Mouse (Mus musculus): ENCODE measurements at regions not wholly inside any gene's neighbourhood (a gene's known extent, or its start where the extent isn't known, plus 50 kb on each side); places are given as distances from the start of the nearest gene placed in this dataset.

DNA sequence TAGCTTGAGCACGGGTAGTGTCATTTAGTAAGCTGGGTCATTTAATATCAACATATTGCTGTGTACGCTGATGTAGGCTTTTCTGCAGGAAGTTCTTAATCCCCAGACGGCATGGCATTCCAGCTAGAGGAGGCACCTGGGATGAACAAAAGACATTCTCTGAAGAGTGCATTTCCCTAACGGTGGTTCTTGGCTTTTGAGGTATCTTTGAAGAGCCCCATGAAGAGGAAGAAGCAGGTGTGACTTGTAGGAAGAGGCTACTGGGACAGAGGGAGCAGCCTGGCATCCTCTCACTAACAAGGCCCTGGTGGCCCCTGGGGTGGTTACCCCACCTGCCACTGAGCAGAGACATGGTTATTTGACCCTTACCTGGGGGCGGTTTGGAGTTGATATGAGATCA, 457.7 kb downstream of the Rnf144b start:
- H3K36me3 ChIP-seq (ENCODE audit: control insufficient read depth, insufficient read depth, low read length), result no peaks in the 10 kb centered on the region
- H3K9ac ChIP-seq (ENCODE audit: low read length), result no peak overlapping the region
- no peaks in the 10 kb centered on the region for H3K27me3 ChIP-seq (ENCODE audit: control insufficient read depth, insufficient read depth, low read length)
- ATAC-seq (ENCODE audit: low FRiP score), result no peak
- H3K4me3 ChIP-seq (ENCODE audit: low read depth, low read length), result no peak overlapping the region
- WGBS, result 78% methylated on average over 5 of the region's 5 CpGs
- no peak for DNase-seq (ENCODE audit: low spot score, missing footprints)
- H3K9me3 ChIP-seq (ENCODE audit: control insufficient read depth, low read length), result no peaks in the 10 kb centered on the region
- no peak overlapping the region for H3K27ac ChIP-seq (ENCODE audit: low read depth, low read length)
- H3K4me2 ChIP-seq, result no peak overlapping the region
- H3K4me1 ChIP-seq (ENCODE audit: control insufficient read depth, insufficient read depth, low read length), result no peaks in the 10 kb centered on the region

DNA sequence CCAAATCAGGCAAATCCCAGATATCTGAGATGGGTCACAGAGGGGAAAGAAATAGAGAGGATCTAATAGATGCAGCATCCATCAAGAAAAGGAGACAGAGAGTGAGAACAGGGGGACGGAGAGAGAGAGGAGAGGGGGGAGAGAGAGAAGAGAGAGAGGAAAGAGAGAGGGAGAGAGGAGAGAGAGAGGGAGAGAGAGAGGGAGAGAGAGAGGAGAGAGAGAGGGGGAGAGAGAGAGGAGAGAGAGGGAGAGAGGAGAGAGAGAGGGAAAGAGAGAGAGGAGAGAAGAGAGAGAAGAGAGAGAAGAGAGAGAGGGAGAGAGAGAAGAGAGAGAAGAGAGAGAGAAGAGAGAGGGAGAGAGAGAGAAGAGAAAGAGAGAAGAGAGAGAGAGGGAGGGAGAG, 462.7 kb downstream of the Rnf144b start:
- Histone ChIP-seq H3K4me2 (no peak overlapping the region), H3K36me3 (ENCODE audit: control insufficient read depth, insufficient read depth, low read length) (no peaks in the 10 kb centered on the region), H3K27ac (ENCODE audit: low read depth, low read length) (no peak overlapping the region), H3K27me3 (ENCODE audit: control insufficient read depth, insufficient read depth, low read length) (no peaks in the 10 kb centered on the region), H3K9me3 (ENCODE audit: control insufficient read depth, low read length) (no peaks in the 10 kb centered on the region), H3K4me1 (ENCODE audit: control insufficient read depth, insufficient read depth, low read length) (no peaks in the 10 kb centered on the region), H3K4me3 (ENCODE audit: low read depth, low read length) (no peak overlapping the region), H3K9ac (ENCODE audit: low read length) (no peak overlapping the region)
- DNase-seq (ENCODE audit: low spot score, missing footprints) (no peak), ATAC-seq (ENCODE audit: low FRiP score) (no peak)
- WGBS, result 67% methylated on average over 1 of the region's 1 CpGs

DNA sequence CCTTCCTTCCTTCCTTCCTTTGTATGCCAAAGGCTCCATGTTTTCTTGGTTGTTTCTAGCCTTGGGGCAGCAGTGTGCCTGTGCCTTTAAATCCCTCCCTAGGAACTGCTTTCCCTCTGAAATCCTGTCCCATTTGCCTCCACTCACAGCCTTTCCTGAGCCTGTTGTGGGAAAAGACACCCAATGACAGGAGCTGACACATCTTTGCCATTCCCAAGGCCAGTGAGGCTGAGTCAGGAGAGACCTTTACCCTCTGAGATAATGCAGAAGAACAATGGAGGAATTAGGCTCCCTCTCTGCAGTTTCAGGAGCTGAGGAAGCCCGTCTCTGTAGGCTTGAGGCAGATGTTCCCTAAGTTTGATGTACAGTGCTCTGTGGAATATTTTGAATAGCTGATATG, 480.2 kb downstream of the Rnf144b start:
- DNase-seq (ENCODE audit: low spot score, missing footprints), result no peak
- Histone ChIP-seq H3K4me2 (no peak overlapping the region), H3K27ac (ENCODE audit: low read depth, low read length) (no peak overlapping the region), H3K9ac (ENCODE audit: low read length) (no peak overlapping the region), H3K36me3 (ENCODE audit: control insufficient read depth, insufficient read depth, low read length) (no peaks in the 10 kb centered on the region), H3K4me3 (ENCODE audit: low read depth, low read length) (no peak overlapping the region), H3K4me1 (ENCODE audit: control insufficient read depth, insufficient read depth, low read length) (no peaks in the 10 kb centered on the region), H3K27me3 (ENCODE audit: control insufficient read depth, insufficient read depth, low read length) (no peaks in the 10 kb centered on the region), H3K9me3 (ENCODE audit: control insufficient read depth, low read length) (no peaks in the 10 kb centered on the region)
- ATAC-seq (ENCODE audit: low FRiP score), result no peak
- 19% methylated on average over 1 of the region's 1 CpGs for WGBS

DNA sequence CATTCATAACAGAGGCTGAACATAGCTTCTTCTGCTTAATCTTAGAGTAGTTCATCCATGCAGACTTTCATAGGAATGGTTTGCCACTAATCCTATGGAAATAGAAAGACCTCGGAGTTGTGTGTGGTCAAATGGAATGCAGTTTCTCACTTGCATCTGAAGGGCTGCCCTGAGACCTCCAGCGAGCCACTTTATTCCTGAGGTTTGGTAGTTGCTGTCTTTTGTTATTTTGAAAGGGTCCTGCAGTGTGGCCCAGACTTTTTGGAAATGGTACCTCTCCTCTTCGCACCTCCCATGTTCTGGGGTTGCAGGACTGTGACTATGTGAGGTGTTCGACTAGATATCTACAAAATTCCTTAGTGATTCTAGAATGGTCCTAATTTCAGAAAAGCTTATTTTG, 489.0 kb downstream of the Rnf144b start:
- Histone ChIP-seq H3K4me1 (ENCODE audit: control insufficient read depth, insufficient read depth, low read length) (0 out of 2 replicates have a peak, but pooled peaks cover 2% of the 10 kb centered on the region), H3K36me3 (ENCODE audit: control insufficient read depth, insufficient read depth, low read length) (no peaks in the 10 kb centered on the region), H3K9me3 (ENCODE audit: control insufficient read depth, low read length) (no peaks in the 10 kb centered on the region), H3K4me2 (no peak overlapping the region), H3K4me3 (ENCODE audit: low read depth, low read length) (no peak overlapping the region), H3K27ac (ENCODE audit: low read depth, low read length) (no peak overlapping the region), H3K27me3 (ENCODE audit: control insufficient read depth, insufficient read depth, low read length) (no peaks in the 10 kb centered on the region), H3K9ac (ENCODE audit: low read length) (no peak overlapping the region)
- ATAC-seq (ENCODE audit: low FRiP score) (no peak), DNase-seq (ENCODE audit: low spot score, missing footprints) (no peak)
- WGBS, result 84% methylated on average over 4 of the region's 4 CpGs

DNA sequence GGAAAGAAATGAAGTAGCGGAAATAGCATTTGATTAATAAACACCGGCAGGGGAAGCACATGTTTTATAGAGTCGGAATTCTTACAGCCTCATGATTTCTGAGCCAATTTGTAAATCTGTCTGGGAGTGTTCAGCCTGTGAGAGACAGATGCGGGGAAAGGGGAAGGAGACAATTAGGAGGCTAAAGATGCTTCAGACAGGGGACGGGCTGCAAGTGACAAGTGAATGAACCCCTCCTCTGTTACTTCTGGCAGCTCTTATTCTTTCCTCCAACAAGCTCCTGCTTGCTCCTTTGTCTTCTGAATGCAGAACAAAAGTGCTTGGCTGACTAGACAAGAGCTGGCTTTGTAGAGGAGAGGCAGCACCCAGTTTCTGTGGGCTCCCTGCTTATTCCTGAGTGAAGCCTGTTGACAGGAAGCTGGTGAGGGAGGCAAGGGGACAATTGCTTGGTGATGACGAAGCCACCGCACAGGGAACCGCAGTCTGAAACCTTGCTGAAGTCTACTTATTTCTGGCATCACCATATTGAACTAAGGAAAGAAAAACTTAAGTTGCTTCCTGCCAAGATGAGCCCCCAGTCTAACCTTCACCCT, 514.2 kb downstream of the Rnf144b start:
- Histone ChIP-seq H3K9ac (ENCODE audit: low read length) (no peak overlapping the region), H3K27me3 (ENCODE audit: control insufficient read depth, insufficient read depth, low read length) (no peaks in the 10 kb centered on the region), H3K4me1 (ENCODE audit: control insufficient read depth, insufficient read depth, low read length) (no peaks in the 10 kb centered on the region; the same call in 1 of the 2 replicates), H3K9me3 (ENCODE audit: control insufficient read depth, low read length) (no peaks in the 10 kb centered on the region), H3K4me3 (ENCODE audit: low read depth, low read length) (no peak overlapping the region), H3K4me2 (no peak overlapping the region), H3K27ac (ENCODE audit: low read depth, low read length) (no peak overlapping the region), H3K36me3 (ENCODE audit: control insufficient read depth, insufficient read depth, low read length) (no peaks in the 10 kb centered on the region)
- ATAC-seq (ENCODE audit: low FRiP score) (no peak), DNase-seq (ENCODE audit: low spot score, missing footprints) (peak; percentile 85)
- WGBS, result 51% methylated on average over 8 of the region's 8 CpGs

DNA sequence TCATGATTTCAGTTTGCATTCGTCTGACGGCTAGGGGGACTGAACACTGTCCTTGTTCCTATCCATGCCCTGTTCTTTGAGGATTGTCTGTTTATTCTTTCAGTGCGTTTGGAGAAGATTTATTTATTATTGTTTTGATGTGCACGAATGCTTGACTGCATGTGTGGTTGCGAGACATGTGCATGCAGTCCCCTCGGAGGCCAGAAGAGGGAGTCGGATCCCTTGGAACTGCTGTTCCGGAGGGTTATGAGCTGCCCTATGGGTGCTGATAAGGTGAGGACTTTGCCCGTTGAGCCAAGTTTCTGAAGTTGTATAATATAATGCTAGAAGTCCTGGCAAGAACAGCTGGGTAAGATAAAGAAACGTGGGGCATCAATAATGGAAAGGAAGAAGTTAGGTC, 519.9 kb downstream of the Rnf144b start:
- DNase-seq (ENCODE audit: low spot score, missing footprints) (no peak), ATAC-seq (ENCODE audit: low FRiP score) (no peak)
- H3K4me2 ChIP-seq, result no peak overlapping the region
- H3K36me3 ChIP-seq (ENCODE audit: control insufficient read depth, insufficient read depth, low read length), result no peaks in the 10 kb centered on the region
- H3K9ac ChIP-seq (ENCODE audit: low read length), result no peak overlapping the region
- peaks cover 2% of the 10 kb centered on the region; the same call in 1 of the 2 replicates for H3K4me1 ChIP-seq (ENCODE audit: control insufficient read depth, insufficient read depth, low read length)
- H3K27me3 ChIP-seq (ENCODE audit: control insufficient read depth, insufficient read depth, low read length), result no peaks in the 10 kb centered on the region
- no peaks in the 10 kb centered on the region for H3K9me3 ChIP-seq (ENCODE audit: control insufficient read depth, low read length)
- no peak overlapping the region for H3K4me3 ChIP-seq (ENCODE audit: low read depth, low read length)
- no peak overlapping the region for H3K27ac ChIP-seq (ENCODE audit: low read depth, low read length)
- 89% methylated on average over 10 of the region's 10 CpGs for WGBS

DNA sequence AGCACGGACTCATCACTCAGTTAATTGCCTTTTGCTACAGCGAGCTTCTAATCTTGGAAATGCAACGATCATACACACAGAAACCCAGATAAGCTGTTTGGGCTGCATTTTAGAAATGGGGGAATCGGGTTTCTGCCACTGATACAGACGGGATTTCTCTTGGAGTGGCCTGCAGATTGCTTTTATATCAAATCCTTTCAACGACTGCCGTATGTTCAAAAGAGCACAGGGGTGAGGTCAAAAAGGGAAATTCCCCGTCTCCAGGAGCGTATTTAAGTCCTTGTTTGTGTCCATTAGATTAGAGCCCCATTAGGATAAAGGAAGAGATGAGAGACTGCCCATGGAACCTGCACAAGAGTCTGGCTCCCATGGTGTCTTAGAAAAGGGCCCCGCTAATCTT, 522.6 kb downstream of the Rnf144b start:
- Histone ChIP-seq H3K27me3 (ENCODE audit: control insufficient read depth, insufficient read depth, low read length) (no peaks in the 10 kb centered on the region), H3K4me1 (ENCODE audit: control insufficient read depth, insufficient read depth, low read length) (peaks cover 2% of the 10 kb centered on the region; the same call in 1 of the 2 replicates), H3K4me3 (ENCODE audit: low read depth, low read length) (no peak overlapping the region), H3K27ac (ENCODE audit: low read depth, low read length) (no peak overlapping the region), H3K4me2 (no peak overlapping the region; the same call in 1 of the 2 replicates), H3K9ac (ENCODE audit: low read length) (no peak overlapping the region), H3K9me3 (ENCODE audit: control insufficient read depth, low read length) (no peaks in the 10 kb centered on the region), H3K36me3 (ENCODE audit: control insufficient read depth, insufficient read depth, low read length) (no peaks in the 10 kb centered on the region)
- ATAC-seq (ENCODE audit: low FRiP score), result no peak
- DNase-seq (ENCODE audit: low spot score, missing footprints), result peak; percentile 89
- 27% methylated on average over 10 of the region's 10 CpGs for WGBS

DNA sequence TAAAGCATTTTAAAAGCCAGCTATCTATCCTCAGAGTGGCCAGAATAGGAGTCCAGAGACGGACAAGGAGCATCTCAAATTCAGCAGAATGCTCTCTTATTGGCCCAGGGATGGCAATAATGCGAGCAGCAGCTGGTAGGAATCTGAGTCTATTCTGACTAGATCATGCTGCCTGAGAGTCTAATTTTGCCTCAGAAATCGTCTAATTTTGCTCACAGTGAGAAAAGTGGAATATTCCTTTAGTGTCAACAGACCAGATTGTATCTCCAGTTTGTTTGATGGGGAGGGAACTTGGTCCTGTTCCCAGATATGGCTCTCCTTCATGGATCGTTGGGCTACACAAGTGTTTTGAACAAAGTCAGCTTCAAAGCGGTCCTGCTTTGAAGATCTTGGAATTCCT, 525.2 kb downstream of the Rnf144b start:
- Histone ChIP-seq H3K36me3 (ENCODE audit: control insufficient read depth, insufficient read depth, low read length) (no peaks in the 10 kb centered on the region), H3K27ac (ENCODE audit: low read depth, low read length) (no peak overlapping the region), H3K9me3 (ENCODE audit: control insufficient read depth, low read length) (no peaks in the 10 kb centered on the region), H3K4me3 (ENCODE audit: low read depth, low read length) (no peak overlapping the region), H3K4me2 (no peak overlapping the region), H3K27me3 (ENCODE audit: control insufficient read depth, insufficient read depth, low read length) (no peaks in the 10 kb centered on the region), H3K4me1 (ENCODE audit: control insufficient read depth, insufficient read depth, low read length) (peaks cover 2% of the 10 kb centered on the region; the same call in 1 of the 2 replicates), H3K9ac (ENCODE audit: low read length) (no peak overlapping the region)
- ATAC-seq (ENCODE audit: low FRiP score) (no peak), DNase-seq (ENCODE audit: low spot score, missing footprints) (no peak)
- WGBS, result 85% methylated on average over 5 of the region's 5 CpGs

DNA sequence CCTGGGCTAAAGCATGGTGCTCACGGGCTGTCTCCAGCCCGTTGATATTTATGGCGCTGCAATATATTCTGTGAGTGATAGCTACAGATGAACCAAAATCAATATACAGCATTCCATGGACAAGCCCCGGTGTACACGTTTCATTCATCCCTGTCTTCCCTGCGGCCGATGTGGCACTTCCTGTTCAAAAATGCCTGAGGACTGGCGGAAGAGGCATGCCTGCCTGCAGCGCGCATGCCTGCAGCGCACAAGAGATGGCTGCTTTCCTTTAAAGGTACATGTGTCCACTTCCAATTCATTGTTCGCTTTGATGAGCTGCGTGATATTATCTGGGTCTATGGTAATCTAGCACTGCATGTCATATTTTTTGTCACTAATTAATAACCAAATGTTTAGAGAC, 527.6 kb downstream of the Rnf144b start:
- Histone ChIP-seq H3K36me3 (ENCODE audit: control insufficient read depth, insufficient read depth, low read length) (no peaks in the 10 kb centered on the region), H3K9ac (ENCODE audit: low read length) (no peak overlapping the region), H3K4me3 (ENCODE audit: low read depth, low read length) (no peak overlapping the region), H3K4me2 (no peak overlapping the region), H3K27ac (ENCODE audit: low read depth, low read length) (no peak overlapping the region), H3K4me1 (ENCODE audit: control insufficient read depth, insufficient read depth, low read length) (peaks cover 2% of the 10 kb centered on the region; the same call in 1 of the 2 replicates), H3K9me3 (ENCODE audit: control insufficient read depth, low read length) (no peaks in the 10 kb centered on the region), H3K27me3 (ENCODE audit: control insufficient read depth, insufficient read depth, low read length) (no peaks in the 10 kb centered on the region)
- DNase-seq (ENCODE audit: low spot score, missing footprints) (no peak), ATAC-seq (ENCODE audit: low FRiP score) (no peak)
- WGBS, result 87% methylated on average over 13 of the region's 13 CpGs

All from midbrain, embryonic 11.5 days (tissue).